Mouse (Mus musculus): ENCODE measurements around the gene Max.

GRCm38 (mm10) chr12:76947487-76947886 is 14.5 kb downstream of the Max start:
- TF ChIP-seq POLR2A (IDR thresholded peaks at IDR 0.05; ENCODE audit: borderline replicate concordance, extremely low read depth, insufficient read depth, insufficient read length, poor library complexity, severe bottlenecking) (no peak), CTCF (IDR thresholded peaks at IDR 0.05; ENCODE audit: borderline replicate concordance, extremely low read depth, insufficient read depth, insufficient read length) (no peak)
